Mouse (Mus musculus) thymus, postnatal 4 days (tissue): ENCODE data around the gene Zfp947.
"Not testable (repeated sequence)": the region's sequence is repeated elsewhere in the genome, so short reads cannot be mapped to it uniquely, and the experiment has no call there.

Source experiments
- DNase-seq: peaks from one replicate; pipeline ENCODE4 v3.0.0; 2021

Zfp947 gene

DNA sequence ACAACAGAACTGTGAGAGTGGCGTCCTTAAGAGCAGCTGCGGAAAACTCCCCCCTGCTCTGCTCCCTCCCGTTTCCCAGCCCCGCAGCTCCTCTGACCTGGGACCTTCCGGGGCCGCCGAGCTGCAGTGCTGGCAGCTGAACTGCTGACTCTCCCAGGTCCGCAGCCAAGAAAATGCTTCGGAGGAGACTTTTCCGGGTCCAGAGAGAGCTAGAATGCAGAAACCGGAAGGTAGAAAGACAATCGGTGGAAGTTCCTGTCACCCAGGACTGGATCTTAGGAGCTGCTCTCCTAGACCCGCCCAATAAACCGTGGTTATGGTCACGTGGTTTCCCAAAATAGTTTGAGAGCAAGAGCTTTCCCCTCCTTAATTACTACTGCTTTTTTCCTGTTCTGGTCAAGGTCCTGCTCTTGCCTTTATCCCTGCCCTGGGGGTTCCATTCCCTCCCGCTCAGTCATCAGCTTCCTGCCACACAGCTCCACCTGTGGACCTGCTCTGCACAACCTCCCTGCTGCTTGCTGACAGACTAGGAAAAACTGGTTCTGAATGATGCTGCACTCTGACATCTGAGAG lies at the start of gene Zfp947:
Gene Zfp947 (minus strand): TSS at position 469 of the 573 bp plus-strand sequence.
- peak; percentile 50 for DNase-seq

DNA sequence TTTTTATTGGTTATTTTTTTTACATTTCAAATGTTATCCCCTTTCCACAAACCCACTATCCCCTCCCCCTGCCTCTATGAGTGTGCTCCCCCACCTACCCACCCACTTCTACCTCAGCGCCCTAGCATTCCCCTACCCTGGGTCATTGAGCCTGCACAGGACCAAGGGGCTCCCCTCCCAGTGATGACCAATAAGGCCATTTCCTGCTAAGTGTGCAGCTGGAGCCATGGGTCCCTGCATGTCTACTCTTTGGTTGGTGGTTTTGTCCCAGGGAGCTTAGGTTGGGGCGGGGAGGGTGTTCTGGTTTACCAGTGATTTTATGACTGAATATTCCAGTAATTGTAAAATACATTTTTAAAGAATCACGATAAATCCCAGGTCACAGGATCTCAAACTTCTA lies 686 bp downstream of the Zfp947 start:
- not testable (repeated sequence) for DNase-seq

DNA sequence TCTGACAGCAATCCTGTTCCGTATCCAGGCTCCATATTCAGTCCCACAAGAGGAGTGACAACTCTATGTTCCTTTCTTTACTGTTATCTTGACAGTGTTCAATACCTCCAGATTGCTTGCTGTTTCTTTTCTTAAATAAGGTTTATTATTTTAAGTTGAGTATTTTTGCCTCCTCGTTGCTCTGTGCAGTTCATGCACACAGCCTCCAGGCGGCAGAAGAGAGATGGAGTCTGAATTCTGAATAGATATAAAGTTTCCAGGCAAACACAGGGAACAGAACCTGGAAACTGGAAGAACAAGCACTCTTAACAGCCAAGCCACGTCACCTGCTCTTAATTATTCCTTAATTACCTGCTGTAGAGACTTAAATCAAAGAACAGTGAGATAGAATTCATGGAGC lies 12.0 kb downstream of the Zfp947 start:
- DNase-seq, result not testable (repeated sequence)

DNA sequence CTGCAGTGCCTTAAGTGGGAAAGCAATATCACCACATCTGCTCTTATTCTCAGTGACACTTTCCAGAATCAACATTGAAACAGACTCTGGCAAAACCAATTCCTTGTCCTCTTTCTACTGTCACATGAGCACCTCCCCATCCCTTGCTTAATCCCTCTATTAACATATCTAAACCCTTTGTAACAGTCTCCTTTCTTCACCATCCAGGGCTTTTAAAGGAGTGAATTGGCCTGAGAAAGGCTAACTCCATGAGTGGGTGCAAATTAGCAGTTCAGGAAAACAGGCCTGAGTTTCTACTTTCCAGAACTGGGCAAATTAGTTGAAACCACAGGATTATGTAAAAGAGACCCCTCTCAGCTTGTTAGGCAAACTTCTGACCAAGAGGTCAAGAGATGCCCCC lies 47.2 kb downstream of the Zfp947 start:
- no peak for DNase-seq
